Mouse (Mus musculus) embryonic facial prominence, embryonic 13.5 days (tissue): ENCODE results near the gene Ceacam16. TPM values are rescaled to one million over a fixed set of nuclear protein-coding genes. Genes with fewer than 3 reads are reported as not detected.

ENCODE experiments used
- ATAC-seq: fragments of 200-750 bp; cut with Nextera tagmentation; 2 replicates; pipeline ENCODE4 v1.8.0; 2017; ENCODE audit warnings: low read depth; ENCODE audit not compliant: insufficient number of reproducible peaks, insufficient read depth, low FRiP score, low TSS enrichment
- H3K27ac ChIP-seq: fragments of 300-500 bp; sonication (generic); 2 replicates; pipeline ENCODE4 v1.5.1; 2015; ENCODE audit warnings: moderate library complexity, mild to moderate bottlenecking, inconsistent platforms
- H3K27me3 ChIP-seq: fragments of 300-500 bp; sonication (generic); 2 replicates; pipeline ENCODE4 v1.6.1; 2015; ENCODE audit warnings: mild to moderate bottlenecking, inconsistent platforms
- H3K36me3 ChIP-seq: fragments of 300-500 bp; sonication (generic); 2 replicates; pipeline ENCODE4 v1.6.1; 2015; ENCODE audit warnings: mild to moderate bottlenecking, inconsistent platforms
- H3K4me1 ChIP-seq: fragments of 300-500 bp; sonication (generic); 2 replicates; pipeline ENCODE4 v1.6.1; 2015; ENCODE audit warnings: inconsistent platforms
- H3K4me2 ChIP-seq: fragments of 300-500 bp; sonication (generic); 2 replicates; pipeline ENCODE4 v1.6.1; 2015; ENCODE audit warnings: moderate library complexity, mild to moderate bottlenecking, inconsistent platforms
- H3K4me3 ChIP-seq: fragments of 300-500 bp; sonication (generic); 2 replicates; pipeline ENCODE4 v1.5.1; 2015; ENCODE audit warnings: mild to moderate bottlenecking, inconsistent platforms
- H3K9ac ChIP-seq: fragments of 300-500 bp; sonication (generic); 2 replicates; pipeline ENCODE4 v1.6.1; 2015; ENCODE audit warnings: mild to moderate bottlenecking, inconsistent platforms
- H3K9me3 ChIP-seq: fragments of 300-500 bp; sonication (generic); 2 replicates; pipeline ENCODE4 v1.6.1; 2016; ENCODE audit warnings: inconsistent platforms
- WGBS: fragments of 180-500 bp; shearing (Covaris S2); methylation state at CpG from one replicate; pipeline ENCODE4 v1.1.7; 2015; ENCODE audit warnings: mixed read lengths; 5-methylcytosine and 5-hydroxymethylcytosine counted together
- polyA plus RNA-seq: library from polyadenylated mRNA; unstranded; fragments of >200 nt; fragmentation: Nextera tagmentation; extraction: Ambion mirVana; gene quantifications from 2 replicates; pipeline ENCODE4 v1.2.1, GENCODE M21; 2015

Gene Ceacam16
- polyA plus RNA-seq, 1 experiment from 2014 or later: not detected

GRCm38 (mm10) chr7:19822604-19823058 lies 38.5 kb downstream of the Ceacam16 start, which contains the start of gene Bcl3:
Gene Bcl3, minus strand, starts transcription at chr7:19822770.
- ATAC-seq: no peak
- 1% methylated on average over 41 of the region's 42 CpGs for WGBS
- H3K4me1 ChIP-seq: peaks cover 43% of the 10 kb centered on the region
- peak within 1 kb of the TSS; percentile 75 for H3K9ac ChIP-seq
- H3K36me3 ChIP-seq: no peaks in the 10 kb centered on the region
- H3K27ac ChIP-seq: peak within 1 kb of the TSS; percentile 92
- H3K9me3 ChIP-seq: 0 out of 2 replicates have a peak, but pooled peaks cover 5% of the 10 kb centered on the region
- H3K4me3 ChIP-seq: peak within 1 kb of the TSS; percentile 51
- peaks cover 26% of the 10 kb centered on the region for H3K27me3 ChIP-seq
- peak within 1 kb of the TSS; percentile 77 for H3K4me2 ChIP-seq

- 4% methylated on average over 20 of the region's 20 CpGs for WGBS
- H3K27me3 ChIP-seq: peaks cover 26% of the 10 kb centered on the region
- peak overlapping the region; percentile 51 for H3K4me3 ChIP-seq
- H3K4me2 ChIP-seq: peak overlapping the region; percentile 77
- ATAC-seq: no peak
- peak overlapping the region; percentile 75 for H3K9ac ChIP-seq
- no peaks in the 10 kb centered on the region for H3K36me3 ChIP-seq
- H3K4me1 ChIP-seq: peaks cover 47% of the 10 kb centered on the region
- H3K9me3 ChIP-seq: 0 out of 2 replicates have a peak, but pooled peaks cover 5% of the 10 kb centered on the region
- peak overlapping the region; percentile 92; the same call in 1 of the 2 replicates for H3K27ac ChIP-seq
Measured at GRCm38 (mm10) chr7:19822193-19822592, 38.9 kb downstream of the Ceacam16 start.

GRCm38 (mm10) chr7:19821633-19822032 lies 39.5 kb downstream of the Ceacam16 start:
- Histone ChIP-seq H3K4me2 (peak overlapping the region; percentile 77), H3K27me3 (peaks cover 26% of the 10 kb centered on the region), H3K4me1 (peaks cover 47% of the 10 kb centered on the region), H3K9ac (no peak overlapping the region), H3K27ac (no peak overlapping the region), H3K4me3 (peak overlapping the region; percentile 51), H3K9me3 (0 out of 2 replicates have a peak, but pooled peaks cover 5% of the 10 kb centered on the region), H3K36me3 (no peaks in the 10 kb centered on the region)
- 55% methylated on average over 7 of the region's 7 CpGs for WGBS
- ATAC-seq: no peak

GRCm38 (mm10) chr7:19820347-19821048 lies 40.6 kb downstream of the Ceacam16 start:
- no peak for ATAC-seq
- peaks cover 26% of the 10 kb centered on the region for H3K27me3 ChIP-seq
- no peaks in the 10 kb centered on the region for H3K36me3 ChIP-seq
- H3K9me3 ChIP-seq: 0 out of 2 replicates have a peak, but pooled peaks cover 5% of the 10 kb centered on the region
- H3K9ac ChIP-seq: no peak overlapping the region
- no peak overlapping the region for H3K4me3 ChIP-seq
- peaks cover 56% of the 10 kb centered on the region for H3K4me1 ChIP-seq
- WGBS: 71% methylated on average over 3 of the region's 3 CpGs
- H3K27ac ChIP-seq: no peak overlapping the region
- H3K4me2 ChIP-seq: no peak overlapping the region

- H3K9ac ChIP-seq: no peak overlapping the region
- H3K27me3 ChIP-seq: peaks cover 26% of the 10 kb centered on the region
- H3K36me3 ChIP-seq: no peaks in the 10 kb centered on the region
- H3K4me2 ChIP-seq: no peak overlapping the region
- H3K9me3 ChIP-seq: 0 out of 2 replicates have a peak, but pooled peaks cover 5% of the 10 kb centered on the region
- no peak overlapping the region; the same call in 1 of the 2 replicates for H3K27ac ChIP-seq
- WGBS: 85% methylated on average over 7 of the region's 7 CpGs
- no peak for ATAC-seq
- no peak overlapping the region for H3K4me3 ChIP-seq
- H3K4me1 ChIP-seq: peaks cover 48% of the 10 kb centered on the region
Measured at GRCm38 (mm10) chr7:19818875-19819274, 42.2 kb downstream of the Ceacam16 start.

GRCm38 (mm10) chr7:19818440-19818839 lies 42.7 kb downstream of the Ceacam16 start:
- Histone ChIP-seq H3K4me3 (no peak overlapping the region), H3K9ac (no peak overlapping the region), H3K9me3 (0 out of 2 replicates have a peak, but pooled peaks cover 5% of the 10 kb centered on the region), H3K4me2 (no peak overlapping the region), H3K27ac (no peak overlapping the region; the same call in 1 of the 2 replicates), H3K36me3 (no peaks in the 10 kb centered on the region), H3K4me1 (peaks cover 43% of the 10 kb centered on the region), H3K27me3 (peaks cover 28% of the 10 kb centered on the region)
- 74% methylated on average over 5 of the region's 5 CpGs for WGBS
- no peak for ATAC-seq

GRCm38 (mm10) chr7:19817382-19818105 lies 43.6 kb downstream of the Ceacam16 start:
- peak; percentile 43; the same call in 1 of the 2 replicates for ATAC-seq
- peak overlapping the region; percentile 72 for H3K4me2 ChIP-seq
- H3K4me3 ChIP-seq: peak overlapping the region; percentile 48
- no peaks in the 10 kb centered on the region for H3K36me3 ChIP-seq
- H3K27ac ChIP-seq: peak overlapping the region; percentile 69
- WGBS: 3% methylated on average over 15 of the region's 15 CpGs
- H3K4me1 ChIP-seq: peaks cover 36% of the 10 kb centered on the region
- H3K9me3 ChIP-seq: 0 out of 2 replicates have a peak, but pooled peaks cover 5% of the 10 kb centered on the region
- H3K27me3 ChIP-seq: peaks cover 29% of the 10 kb centered on the region
- H3K9ac ChIP-seq: peak overlapping the region; percentile 59

GRCm38 (mm10) chr7:19816224-19816771 lies 44.8 kb downstream of the Ceacam16 start:
- 0 out of 2 replicates have a peak, but pooled peaks cover 5% of the 10 kb centered on the region for H3K9me3 ChIP-seq
- H3K36me3 ChIP-seq: no peaks in the 10 kb centered on the region
- H3K27me3 ChIP-seq: peaks cover 29% of the 10 kb centered on the region
- H3K4me3 ChIP-seq: peak overlapping the region; percentile 48
- peaks cover 29% of the 10 kb centered on the region for H3K4me1 ChIP-seq
- WGBS: under 1% methylated on average over 28 of the region's 28 CpGs
- peak overlapping the region; percentile 66 for H3K9ac ChIP-seq
- peak overlapping the region; percentile 69 for H3K27ac ChIP-seq
- peak overlapping the region; percentile 72 for H3K4me2 ChIP-seq
- ATAC-seq: peak; percentile 63

- peak overlapping the region; percentile 72 for H3K4me2 ChIP-seq
- H3K4me3 ChIP-seq: peak overlapping the region; percentile 48
- peak overlapping the region; percentile 69 for H3K27ac ChIP-seq
- H3K4me1 ChIP-seq: peaks cover 34% of the 10 kb centered on the region
- 28% methylated on average over 17 of the region's 17 CpGs for WGBS
- ATAC-seq: peak; percentile 15; the same call in 1 of the 2 replicates
- H3K27me3 ChIP-seq: peaks cover 31% of the 10 kb centered on the region
- H3K9ac ChIP-seq: peak overlapping the region; percentile 66
- H3K9me3 ChIP-seq: 0 out of 2 replicates have a peak, but pooled peaks cover 3% of the 10 kb centered on the region
- no peaks in the 10 kb centered on the region for H3K36me3 ChIP-seq
Measured at GRCm38 (mm10) chr7:19815296-19816223, 45.5 kb downstream of the Ceacam16 start.

GRCm38 (mm10) chr7:19813579-19814122 lies 47.4 kb downstream of the Ceacam16 start:
- Histone ChIP-seq H3K4me1 (peaks cover 44% of the 10 kb centered on the region), H3K36me3 (no peaks in the 10 kb centered on the region), H3K9me3 (no peaks in the 10 kb centered on the region), H3K9ac (no peak overlapping the region), H3K27ac (no peak overlapping the region), H3K4me2 (no peak overlapping the region), H3K4me3 (no peak overlapping the region), H3K27me3 (peaks cover 50% of the 10 kb centered on the region)
- WGBS: 78% methylated on average over 6 of the region's 6 CpGs
- ATAC-seq: no peak
